Mouse (Mus musculus) gastrocnemius, postnatal 10 days (tissue): ENCODE measurements around the gene Elmod2. TPM values are rescaled to one million over a fixed set of nuclear protein-coding genes. Genes with fewer than 3 reads are reported as not detected.
"Not testable (repeated sequence)": the region's sequence is repeated elsewhere in the genome, so short reads cannot be mapped to it uniquely, and the experiment has no call there.

Experiments used
- DNase-seq: peaks from one replicate; pipeline ENCODE4 v3.0.0; 2021; ENCODE audit warnings: mixed read lengths
- long read RNA-seq, 2 experiments: library from polyadenylated mRNA; stranded (forward); transcript quantifications; one replicate each; pipeline ENCODE4 v2.0.0; 2021
- total RNA-seq, 2 experiments: library from RNA; stranded (reverse); gene quantifications; 2 replicates each; pipeline ENCODE4 v1.2.3; 2021

Gene Elmod2
- 1 to 10 TPM; 7.2 to 9.0 TPM for total RNA-seq
- long read RNA-seq, experiment 1, full-length matches to known transcripts: 3 of 7 reads
- long read RNA-seq, experiment 1, partial matches to known transcripts: 2 of 7 reads
- long read RNA-seq, experiment 1, other reads (novel, unspliced or antisense): 2 of 7 reads
- long read RNA-seq, experiment 2, full-length matches to known transcripts: 6 of 10 reads
- long read RNA-seq, experiment 2, partial matches to known transcripts: 1 of 10 reads
- long read RNA-seq, experiment 2, other reads (novel, unspliced or antisense): 3 of 10 reads

GRCm38 (mm10) chr8:83331899-83332697 lies at the start of gene Elmod2:
Elmod2 (minus strand) TSS chr8:83332486.
- DNase-seq: peak; percentile 99

DNA sequence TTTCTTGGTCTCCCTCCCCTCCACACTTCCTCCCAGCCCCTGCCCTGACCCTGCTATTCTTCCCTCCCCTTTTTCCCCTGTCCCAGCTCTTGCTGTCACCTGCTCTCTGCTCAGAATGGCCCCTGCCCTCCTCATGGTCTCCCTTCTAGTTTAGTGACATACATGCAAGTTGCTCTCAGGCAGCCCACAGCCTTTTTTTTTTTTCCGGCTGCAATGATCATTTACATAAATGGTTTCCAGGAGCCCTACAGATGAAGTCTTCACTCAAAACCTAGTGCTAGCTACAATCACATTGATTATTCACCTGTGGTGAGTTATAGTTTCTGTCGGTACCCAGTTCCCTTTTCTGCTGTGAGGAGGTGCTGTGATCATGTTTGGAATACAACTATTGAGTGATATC lies 48.7 kb upstream of the Elmod2 start:
- no peak for DNase-seq

GRCm38 (mm10) chr8:83380141-83380540 lies 47.9 kb upstream of the Elmod2 start:
- DNase-seq: no peak

GRCm38 (mm10) chr8:83377231-83377630 lies 44.9 kb upstream of the Elmod2 start:
- DNase-seq: no peak

DNA sequence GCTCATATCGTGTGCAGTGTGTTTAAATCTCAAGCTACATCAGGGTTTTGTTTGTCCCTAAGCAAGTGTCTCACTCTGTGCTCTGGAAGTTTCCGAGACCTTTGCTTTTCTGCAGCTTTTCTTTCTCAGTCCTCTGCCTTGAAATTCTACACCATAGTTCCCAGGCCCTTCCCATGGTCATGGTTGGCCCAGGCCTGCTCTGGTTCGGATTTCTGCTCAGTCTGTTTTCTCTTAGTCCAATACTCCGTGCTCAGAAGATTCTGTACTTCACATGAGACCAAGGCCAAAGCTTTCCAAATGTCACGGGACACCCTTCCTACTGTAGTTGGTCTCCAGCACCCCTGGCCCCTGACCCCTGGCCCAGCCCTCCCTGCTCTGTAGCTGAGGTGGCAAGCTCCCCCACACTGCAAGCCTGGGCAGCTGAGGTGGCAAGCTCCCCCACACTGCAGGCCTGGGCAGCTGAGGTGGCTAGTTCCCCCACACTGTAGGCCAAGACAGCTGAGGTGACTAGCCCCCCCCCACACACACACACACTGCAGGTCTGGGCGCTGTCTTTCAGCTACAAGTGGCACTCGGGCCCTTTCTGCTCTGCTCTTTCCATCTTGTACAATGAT lies 31.0 kb upstream of the Elmod2 start:
- DNase-seq: peak; percentile 22

GRCm38 (mm10) chr8:83351315-83351714 lies 19.0 kb upstream of the Elmod2 start:
- no peak for DNase-seq

GRCm38 (mm10) chr8:83348263-83348662 lies 16.0 kb upstream of the Elmod2 start, which contains the start of gene Mgat4d:
Mgat4d (plus strand) TSS chr8:83348471.
- no peak for DNase-seq

GRCm38 (mm10) chr8:83342693-83343092 lies 10.4 kb upstream of the Elmod2 start:
- no peak for DNase-seq

- DNase-seq: no peak
These were observed 9.8 kb upstream of the Elmod2 start for GRCm38 (mm10) chr8:83342076-83342475.

DNA sequence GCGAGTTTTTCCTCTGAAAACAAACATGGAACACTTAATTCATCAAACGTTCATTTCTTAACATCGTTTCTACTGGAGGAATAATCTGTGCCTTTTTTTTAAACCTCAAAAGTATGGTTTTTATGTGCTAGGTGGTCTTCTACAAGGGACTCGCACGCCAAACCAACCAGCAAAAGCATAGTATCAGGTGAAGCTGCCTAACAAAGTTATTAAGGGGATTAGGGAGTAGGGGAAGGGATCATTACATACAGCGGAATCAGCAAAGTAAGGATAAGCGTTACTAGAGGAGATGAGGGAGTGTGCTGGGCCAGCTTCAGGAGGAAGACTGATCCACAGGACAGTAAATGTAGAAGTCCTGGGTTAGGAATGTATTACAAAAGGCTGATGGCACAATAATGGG lies 578 bp upstream of the Elmod2 start:
- no peak for DNase-seq

DNA sequence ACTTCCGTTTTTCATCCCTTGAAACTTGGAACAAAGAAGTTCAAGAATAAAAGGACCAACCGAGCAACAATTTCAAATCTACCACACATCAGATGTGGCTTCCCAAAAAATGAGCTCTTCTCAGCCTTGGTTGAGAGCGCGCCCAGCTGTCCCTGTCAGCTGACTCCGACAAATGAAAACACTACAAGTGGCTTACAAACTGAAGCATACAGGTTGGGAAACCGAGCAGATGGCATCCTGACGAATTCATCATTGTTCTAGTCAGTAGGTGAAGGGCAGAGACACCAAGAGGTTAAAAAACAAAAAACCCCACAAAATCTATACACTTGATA lies 753 bp downstream of the Elmod2 start:
- peak; percentile 22 for DNase-seq

GRCm38 (mm10) chr8:83327889-83328288 lies 4.4 kb downstream of the Elmod2 start:
- no peak for DNase-seq

DNA sequence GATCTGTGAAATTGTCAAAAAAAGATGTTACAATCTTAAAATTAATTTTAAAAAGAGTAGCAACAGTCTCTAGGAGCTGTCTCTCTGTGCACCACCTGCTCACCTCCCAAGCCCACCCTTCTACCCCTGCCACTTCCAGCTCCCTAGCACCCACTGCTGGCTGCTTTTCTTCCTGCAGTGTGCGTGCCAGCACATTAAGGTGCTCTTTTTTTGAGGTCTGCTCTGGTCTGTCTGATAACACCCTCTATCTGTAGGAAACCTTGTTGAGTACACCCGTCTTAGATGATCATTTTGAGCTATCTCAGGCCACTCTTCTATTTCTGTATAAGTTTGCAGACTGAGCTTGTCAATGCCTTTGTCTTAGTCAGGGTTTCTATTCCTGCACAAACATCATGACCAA lies 9.2 kb downstream of the Elmod2 start:
- no peak for DNase-seq

- DNase-seq: no peak
These were observed 9.9 kb downstream of the Elmod2 start for GRCm38 (mm10) chr8:83322374-83322773.

GRCm38 (mm10) chr8:83320543-83320942 lies 11.7 kb downstream of the Elmod2 start:
- no peak for DNase-seq

DNA sequence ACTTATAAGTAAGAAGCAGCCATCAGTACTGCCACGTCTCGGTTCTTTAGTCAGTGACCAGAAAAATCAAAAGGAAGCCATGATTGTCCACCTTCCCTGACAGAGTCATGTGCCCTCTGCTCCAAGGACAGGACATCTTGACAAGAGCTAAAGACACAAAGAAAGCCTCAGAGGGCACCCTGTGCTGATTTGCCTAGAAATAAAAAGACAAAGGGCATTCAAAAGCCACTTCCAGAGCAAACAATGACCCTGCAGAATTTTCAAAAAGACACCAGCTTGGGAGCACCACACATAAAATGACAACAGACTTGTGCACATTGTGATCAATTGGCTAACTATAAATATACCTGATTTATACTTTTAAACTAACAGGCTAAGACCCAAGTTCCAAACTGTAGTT lies 16.6 kb downstream of the Elmod2 start:
- DNase-seq: no peak

GRCm38 (mm10) chr8:83315084-83315483 lies 17.2 kb downstream of the Elmod2 start:
- not testable (repeated sequence) for DNase-seq

DNA sequence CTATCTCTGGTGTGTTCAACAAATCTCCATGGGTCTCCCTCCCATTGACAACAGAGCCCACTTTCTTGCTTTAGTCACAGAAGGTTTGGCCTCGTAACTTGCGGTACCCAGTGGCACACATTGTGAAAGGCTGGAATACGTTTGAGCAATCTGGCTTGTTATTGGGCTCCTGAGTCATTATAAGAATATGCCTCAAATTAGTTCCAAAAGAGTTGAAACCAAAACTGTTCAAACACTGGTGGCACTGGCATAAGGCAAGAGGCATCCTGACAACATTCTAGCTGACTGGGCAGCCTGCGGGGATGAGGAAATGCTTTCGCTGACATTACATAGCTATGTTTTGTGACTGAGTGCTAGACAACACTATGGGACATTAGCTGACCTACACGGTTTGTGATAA lies 22.4 kb downstream of the Elmod2 start:
- no peak for DNase-seq

DNA sequence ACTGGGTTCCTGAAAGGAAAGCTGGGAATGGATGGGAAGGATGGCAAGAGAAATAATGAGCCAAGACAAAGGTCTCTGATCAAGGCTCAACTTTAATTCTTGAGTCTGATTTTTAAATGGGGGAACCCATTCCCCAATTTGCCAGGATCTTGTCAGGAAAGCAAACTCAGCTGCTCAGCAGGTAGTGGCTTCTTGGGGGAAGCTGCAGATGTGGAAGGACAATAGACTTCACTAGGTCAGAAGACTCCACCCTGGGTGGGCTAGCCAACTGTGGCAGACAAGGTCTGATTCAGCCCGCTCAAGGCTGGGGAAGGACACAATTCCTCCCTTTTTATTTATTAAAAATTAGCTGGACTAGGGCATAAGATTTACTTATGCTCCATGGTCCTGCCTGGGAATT lies 27.3 kb downstream of the Elmod2 start:
- DNase-seq: no peak

DNA sequence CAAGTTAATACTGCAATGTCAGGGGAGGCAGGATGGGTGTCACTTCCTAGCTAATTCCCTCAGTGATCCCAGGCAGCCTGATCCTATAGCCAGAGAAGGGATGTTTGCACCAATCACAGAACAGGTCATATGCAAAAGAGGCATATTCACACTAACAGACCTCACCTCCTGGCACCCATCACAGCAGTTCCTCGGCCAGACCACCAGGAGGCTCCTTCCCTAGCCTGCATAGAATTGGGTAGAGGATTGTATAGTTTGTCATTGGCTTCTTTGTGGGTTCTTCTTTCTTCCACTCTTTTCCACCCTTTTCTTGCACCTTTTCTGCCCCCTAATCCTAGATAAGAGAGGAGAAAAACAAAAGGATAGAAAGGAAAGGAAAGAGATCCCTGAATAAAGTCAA lies 32.2 kb downstream of the Elmod2 start:
- DNase-seq: no peak

GRCm38 (mm10) chr8:83297375-83297774 lies 34.9 kb downstream of the Elmod2 start:
- DNase-seq: no peak

DNA sequence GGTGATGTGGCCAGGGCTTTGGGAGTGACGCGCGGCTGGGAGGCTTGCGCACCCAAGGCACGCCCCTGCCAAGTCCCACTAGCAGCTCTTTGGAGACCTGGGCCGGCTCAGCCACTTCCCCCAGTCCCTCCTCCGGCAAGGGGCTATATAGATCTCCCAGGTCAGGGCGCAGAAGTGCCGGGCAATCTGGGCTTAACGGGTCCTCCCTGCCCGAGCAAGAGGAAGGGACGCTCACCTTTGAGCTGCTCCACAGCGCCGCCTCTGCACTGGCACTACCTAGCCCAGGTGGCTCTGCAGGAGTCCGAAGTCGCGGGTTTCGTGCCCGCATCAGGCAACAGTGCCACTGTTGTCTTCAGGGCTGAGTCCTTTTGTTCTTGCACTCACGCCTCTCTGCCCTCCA lies 42.1 kb downstream of the Elmod2 start, which contains the start of gene Ucp1:
Gene Ucp1, plus strand, starts transcription at position 177 of the 400 bp plus-strand sequence.
- no peak for DNase-seq

DNA sequence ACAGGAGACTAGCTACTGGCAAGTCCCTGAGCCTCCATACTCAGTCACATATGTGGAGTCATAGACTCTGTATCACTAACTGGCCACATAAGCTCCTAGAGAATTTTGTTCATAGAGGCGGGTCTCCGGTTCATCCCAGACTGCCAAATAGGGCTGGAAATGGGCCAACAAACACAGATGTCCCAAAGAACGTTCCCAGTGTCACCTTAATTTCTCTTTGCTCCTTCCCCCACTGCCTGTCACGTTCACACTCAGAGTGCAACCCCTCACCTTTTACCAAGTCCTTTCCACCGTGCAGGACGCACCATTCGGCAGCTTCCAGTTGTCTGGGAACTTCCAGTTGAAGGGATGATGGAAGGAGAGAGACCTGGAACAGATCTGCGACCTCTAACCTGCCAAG lies 46.9 kb downstream of the Elmod2 start:
- DNase-seq: no peak
